Mouse (Mus musculus) embryonic facial prominence, embryonic 10.5 days (tissue): Measurements from ENCODE around the gene Tmprss12. TPM values are rescaled to one million over a fixed set of nuclear protein-coding genes. Genes with fewer than 3 reads are reported as not detected.

Source experiments
- DNase-seq: peaks from one replicate; pipeline ENCODE4 v3.0.0-alpha.2; 2017; ENCODE audit warnings: low spot score
- H3K27ac ChIP-seq: fragments of 300-500 bp; sonication (generic); replicated peaks from 2 replicates; pipeline ENCODE4 v1.5.1; 2016; ENCODE audit warnings: mild to moderate bottlenecking
- H3K27me3 ChIP-seq: fragments of 300-500 bp; sonication (generic); replicated peaks from 2 replicates; pipeline ENCODE4 v1.6.1; 2016; ENCODE audit warnings: low read depth, mild to moderate bottlenecking; ENCODE audit not compliant: poor library complexity, severe bottlenecking
- H3K36me3 ChIP-seq: fragments of 300-500 bp; sonication (generic); replicated peaks from 2 replicates; pipeline ENCODE4 v1.6.1; 2016; ENCODE audit warnings: mild to moderate bottlenecking, moderate library complexity
- H3K4me1 ChIP-seq: fragments of 300-500 bp; sonication (generic); 2 replicates; pipeline ENCODE4 v1.6.1; 2016
- H3K4me3 ChIP-seq: fragments of 300-500 bp; sonication (generic); 2 replicates; pipeline ENCODE4 v1.5.1; 2016; ENCODE audit warnings: mild to moderate bottlenecking, moderate library complexity
- H3K9me3 ChIP-seq: fragments of 300-500 bp; sonication (generic); 2 replicates; pipeline ENCODE4 v1.6.1; 2016; ENCODE audit warnings: mild to moderate bottlenecking
- WGBS: fragments of 180-500 bp; shearing (Covaris S2); methylation state at CpG from one replicate; pipeline ENCODE4 v1.1.7; 2016; 5-methylcytosine and 5-hydroxymethylcytosine counted together
- polyA plus RNA-seq: library from polyadenylated mRNA; unstranded; fragments of >200 nt; fragmentation: Nextera tagmentation; extraction: Ambion mirVana; gene quantifications from 2 replicates; pipeline ENCODE4 v1.2.1, GENCODE M21; 2016

The Tmprss12 gene
- not detected in 2 replicates for polyA plus RNA-seq

GRCm38 (mm10) chr15:100280626-100281025 lies at the start of gene Tmprss12:
Gene Tmprss12 (plus strand): TSS chr15:100280837.
- Histone ChIP-seq H3K27ac (no peak within 1 kb of the TSS), H3K36me3 (no peaks in the 10 kb centered on the region), H3K4me1 (no peaks in the 10 kb centered on the region), H3K9me3 (0 out of 2 replicates have a peak, but pooled peaks cover 5% of the 10 kb centered on the region), H3K27me3 (no peaks in the 10 kb centered on the region), H3K4me3 (no peak within 1 kb of the TSS)
- 97% methylated on average over 20 of the region's 20 CpGs for WGBS
- no peak for DNase-seq

GRCm38 (mm10) chr15:100231616-100232525 lies 48.8 kb upstream of the Tmprss12 start:
- H3K27me3 ChIP-seq: no peaks in the 10 kb centered on the region
- WGBS: 93% methylated on average over 14 of the region's 14 CpGs
- H3K27ac ChIP-seq: no peak overlapping the region
- no peak for DNase-seq
- peaks cover 58% of the 10 kb centered on the region for H3K36me3 ChIP-seq
- no peaks in the 10 kb centered on the region for H3K9me3 ChIP-seq
- H3K4me1 ChIP-seq: peaks cover 18% of the 10 kb centered on the region
- H3K4me3 ChIP-seq: no peak overlapping the region

- peaks cover 88% of the 10 kb centered on the region for H3K36me3 ChIP-seq
- WGBS: 92% methylated on average over 12 of the region's 12 CpGs
Measured at GRCm38 (mm10) chr15:100235208-100235965, 45.2 kb upstream of the Tmprss12 start.

GRCm38 (mm10) chr15:100236952-100237351 lies 43.7 kb upstream of the Tmprss12 start:
- H3K36me3 ChIP-seq: peaks cover 99% of the 10 kb centered on the region
- H3K27ac ChIP-seq: no peak overlapping the region
- DNase-seq: no peak
- WGBS: 91% methylated on average over 6 of the region's 6 CpGs
- no peaks in the 10 kb centered on the region for H3K9me3 ChIP-seq
- no peak overlapping the region for H3K4me3 ChIP-seq
- no peaks in the 10 kb centered on the region for H3K4me1 ChIP-seq
- H3K27me3 ChIP-seq: no peaks in the 10 kb centered on the region

More at GRCm38 (mm10) chr15:100235208-100235965, 45.2 kb upstream of the Tmprss12 start:
- Histone ChIP-seq H3K27me3 (no peaks in the 10 kb centered on the region), H3K9me3 (no peaks in the 10 kb centered on the region), H3K4me3 (no peak overlapping the region), H3K27ac (no peak overlapping the region), H3K4me1 (no peaks in the 10 kb centered on the region)
- DNase-seq: no peak

- no peak for DNase-seq
- Histone ChIP-seq H3K4me3 (no peak overlapping the region), H3K4me1 (no peaks in the 10 kb centered on the region), H3K9me3 (no peaks in the 10 kb centered on the region), H3K36me3 (peaks cover 99% of the 10 kb centered on the region), H3K27me3 (no peaks in the 10 kb centered on the region), H3K27ac (no peak overlapping the region)
- 93% methylated on average over 6 of the region's 6 CpGs for WGBS
Measured at GRCm38 (mm10) chr15:100241780-100242179, 38.9 kb upstream of the Tmprss12 start.

GRCm38 (mm10) chr15:100245951-100246350 lies 34.7 kb upstream of the Tmprss12 start:
- Histone ChIP-seq H3K4me1 (no peaks in the 10 kb centered on the region), H3K27ac (no peak overlapping the region), H3K9me3 (no peaks in the 10 kb centered on the region), H3K36me3 (peaks cover 100% of the 10 kb centered on the region), H3K4me3 (no peak overlapping the region), H3K27me3 (no peaks in the 10 kb centered on the region)
- DNase-seq: no peak
- 96% methylated on average over 7 of the region's 7 CpGs for WGBS

- no peaks in the 10 kb centered on the region for H3K4me1 ChIP-seq
- no peaks in the 10 kb centered on the region for H3K9me3 ChIP-seq
- DNase-seq: no peak
- H3K4me3 ChIP-seq: no peak overlapping the region
- no peak overlapping the region for H3K27ac ChIP-seq
- 95% methylated on average over 9 of the region's 9 CpGs for WGBS
- H3K27me3 ChIP-seq: no peaks in the 10 kb centered on the region
- H3K36me3 ChIP-seq: peaks cover 100% of the 10 kb centered on the region
Measured at GRCm38 (mm10) chr15:100247296-100247695, 33.3 kb upstream of the Tmprss12 start.

- peaks cover 100% of the 10 kb centered on the region for H3K36me3 ChIP-seq
- H3K27me3 ChIP-seq: no peaks in the 10 kb centered on the region
- no peaks in the 10 kb centered on the region for H3K4me1 ChIP-seq
- no peak overlapping the region for H3K4me3 ChIP-seq
- no peak for DNase-seq
- 93% methylated on average over 6 of the region's 6 CpGs for WGBS
- no peaks in the 10 kb centered on the region for H3K9me3 ChIP-seq
- no peak overlapping the region for H3K27ac ChIP-seq
Measured at GRCm38 (mm10) chr15:100248665-100249433, 31.8 kb upstream of the Tmprss12 start.

- no peaks in the 10 kb centered on the region for H3K4me1 ChIP-seq
- 94% methylated on average over 6 of the region's 6 CpGs for WGBS
- H3K27ac ChIP-seq: no peak overlapping the region
- DNase-seq: no peak
- no peak overlapping the region for H3K4me3 ChIP-seq
- H3K9me3 ChIP-seq: no peaks in the 10 kb centered on the region
- H3K27me3 ChIP-seq: no peaks in the 10 kb centered on the region
- H3K36me3 ChIP-seq: peaks cover 100% of the 10 kb centered on the region
Measured at GRCm38 (mm10) chr15:100251153-100251780, 29.4 kb upstream of the Tmprss12 start.

- H3K27ac ChIP-seq: no peak overlapping the region
- H3K4me1 ChIP-seq: no peaks in the 10 kb centered on the region
- no peaks in the 10 kb centered on the region for H3K9me3 ChIP-seq
- no peak for DNase-seq
- H3K27me3 ChIP-seq: no peaks in the 10 kb centered on the region
- peaks cover 95% of the 10 kb centered on the region for H3K36me3 ChIP-seq
- no peak overlapping the region for H3K4me3 ChIP-seq
- WGBS: 90% methylated on average over 6 of the region's 6 CpGs
Measured at GRCm38 (mm10) chr15:100256386-100256785, 24.3 kb upstream of the Tmprss12 start.

- Histone ChIP-seq H3K9me3 (no peaks in the 10 kb centered on the region), H3K27me3 (no peaks in the 10 kb centered on the region), H3K4me1 (no peaks in the 10 kb centered on the region), H3K27ac (no peak overlapping the region), H3K4me3 (no peak overlapping the region), H3K36me3 (peaks cover 95% of the 10 kb centered on the region)
- no peak for DNase-seq
- WGBS: 89% methylated on average over 5 of the region's 5 CpGs
Measured at GRCm38 (mm10) chr15:100257305-100257704, 23.3 kb upstream of the Tmprss12 start.
